Mouse (Mus musculus): ENCODE results near the gene Shank2. TPM values are rescaled to one million over a fixed set of nuclear protein-coding genes. Genes with fewer than 3 reads are reported as not detected.

Shank2 gene
- polyA plus RNA-seq, 1 experiment from 2014 or later = 0.92 TPM

DNA sequence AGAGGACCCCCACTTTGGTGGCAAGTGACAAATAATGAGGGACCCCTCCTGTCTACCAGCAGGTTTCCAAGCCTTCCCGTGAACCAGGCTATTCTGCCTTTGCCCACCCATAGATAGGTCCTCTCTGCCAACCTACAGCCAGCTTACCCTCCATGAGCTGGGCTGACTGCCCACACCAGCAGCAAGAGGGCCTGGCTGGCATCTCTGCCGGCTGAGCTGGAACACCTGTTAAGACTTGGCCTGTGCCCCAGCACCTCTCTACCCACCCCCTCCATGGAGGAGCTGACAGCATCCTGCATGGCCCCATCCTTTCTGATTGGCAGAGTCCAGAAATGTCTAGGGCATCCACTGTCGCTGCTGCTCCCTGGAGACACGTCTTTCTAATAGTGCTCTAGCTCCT is 277.0 kb downstream of the Shank2 start:
- Histone ChIP-seq H3K9me3 (ENCODE audit: low read length) (no peaks in the 10 kb centered on the region), H3K4me1 (ENCODE audit: insufficient read depth) (no peaks in the 10 kb centered on the region), H3K27me3 (ENCODE audit: insufficient read depth, low read length) (no peaks in the 10 kb centered on the region; the same call in 1 of the 2 replicates), H3K4me2 (ENCODE audit: low read depth, low read length) (no peak overlapping the region), H3K27ac (ENCODE audit: low read depth) (no peak overlapping the region), H3K4me3 (ENCODE audit: low read depth, low read length) (no peak overlapping the region), H3K9ac (replicated peaks) (no peak overlapping the region), H3K36me3 (replicated peaks; ENCODE audit: insufficient read depth, low read length) (no peaks in the 10 kb centered on the region)
- WGBS (ENCODE audit: insufficient replicate concordance) = 86% methylated on average over 4 of the region's 4 CpGs
- ATAC-seq (no peak), DNase-seq (no peak)
- TF ChIP-seq EP300 (IDR thresholded peaks at IDR 0.05; ENCODE audit: low read depth) (no peak), CTCF (IDR thresholded peaks at IDR 0.05; ENCODE audit: low read depth) (no peak)

DNA sequence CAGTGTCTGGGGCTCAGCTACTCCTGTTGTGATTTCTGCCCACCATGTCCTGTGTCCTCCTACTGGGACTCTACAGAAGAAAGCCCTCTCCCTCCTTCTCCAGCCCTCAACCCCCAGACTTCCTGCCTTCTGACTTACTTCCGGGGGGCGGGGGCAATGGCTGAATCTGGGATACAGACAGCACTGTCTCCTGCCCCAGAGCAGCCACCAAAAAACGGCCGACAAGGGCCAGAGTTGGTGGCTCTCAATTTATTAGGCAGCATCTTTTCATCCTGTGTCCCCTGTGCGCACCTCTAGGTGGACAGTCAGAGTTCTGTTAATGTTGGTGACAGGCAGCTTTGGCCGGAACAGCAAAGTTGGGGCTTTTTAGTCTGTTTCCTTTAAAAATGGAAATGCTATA is 282.0 kb downstream of the Shank2 start:
- Histone ChIP-seq H3K9ac (replicated peaks) (no peak overlapping the region), H3K4me3 (ENCODE audit: low read depth, low read length) (no peak overlapping the region)
- WGBS (ENCODE audit: insufficient replicate concordance) = 22% methylated on average over 6 of the region's 6 CpGs

DNA sequence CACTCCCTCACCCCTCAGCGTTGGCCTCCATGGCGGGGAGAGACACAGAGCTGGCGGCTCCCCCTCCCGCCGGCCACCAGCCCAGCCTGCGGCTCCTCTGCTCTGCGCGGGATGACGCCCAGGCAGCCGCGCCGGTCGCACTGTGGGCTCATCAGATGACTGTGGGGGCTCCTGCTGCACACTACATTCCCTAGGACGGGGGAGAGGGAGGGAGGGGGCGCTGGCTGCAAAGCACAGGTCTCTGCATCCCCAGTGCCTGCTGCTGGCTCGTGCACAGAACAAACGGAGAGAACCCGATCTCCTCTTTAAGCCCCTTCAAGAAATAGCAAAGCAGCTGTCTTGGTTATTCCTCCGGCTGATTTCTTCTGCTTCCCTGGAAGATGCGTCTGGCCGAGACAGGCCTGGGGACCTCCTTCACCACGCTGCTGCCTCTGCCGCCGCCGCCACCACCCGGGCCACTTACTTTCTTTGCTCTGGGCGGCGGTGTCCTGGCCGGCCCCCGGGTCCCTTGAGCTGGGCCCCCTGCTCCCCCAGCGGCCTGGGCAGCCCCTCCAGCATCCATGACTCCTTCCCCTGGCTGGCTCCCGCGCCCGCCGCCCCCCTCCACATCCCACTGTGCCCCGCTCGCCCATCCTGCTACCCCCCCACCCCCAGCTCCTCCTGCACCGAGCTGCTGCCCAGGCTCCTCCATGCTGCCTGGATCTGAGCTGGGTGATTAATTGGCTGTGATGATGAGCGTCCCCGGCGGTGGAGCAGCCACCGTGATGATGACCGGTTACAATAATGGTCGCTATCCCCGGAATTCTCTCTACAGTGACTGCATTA is 282.7 kb downstream of the Shank2 start:
- H3K4me2 ChIP-seq (ENCODE audit: low read depth, low read length) = peak overlapping the region; percentile 42
- no peak overlapping the region for H3K9ac ChIP-seq (replicated peaks)
- H3K9me3 ChIP-seq (ENCODE audit: low read length) = no peaks in the 10 kb centered on the region
- 9% methylated on average over 39 of the region's 45 CpGs for WGBS (ENCODE audit: insufficient replicate concordance)
- H3K4me3 ChIP-seq (ENCODE audit: low read depth, low read length) = no peak overlapping the region
- no peaks in the 10 kb centered on the region for H3K4me1 ChIP-seq (ENCODE audit: insufficient read depth)
- ATAC-seq (no peak), DNase-seq (no peak)
- H3K36me3 ChIP-seq (replicated peaks; ENCODE audit: insufficient read depth, low read length) = no peaks in the 10 kb centered on the region
- TF ChIP-seq CTCF (IDR thresholded peaks at IDR 0.05; ENCODE audit: low read depth) (no peak), EP300 (IDR thresholded peaks at IDR 0.05; ENCODE audit: low read depth) (no peak)
- H3K27me3 ChIP-seq (ENCODE audit: insufficient read depth, low read length) = peaks cover 4% of the 10 kb centered on the region; the same call in 1 of the 2 replicates
- H3K27ac ChIP-seq (ENCODE audit: low read depth) = no peak overlapping the region

More for the DNA sequence above, 282.0 kb downstream of the Shank2 start:
- no peaks in the 10 kb centered on the region for H3K4me1 ChIP-seq (ENCODE audit: insufficient read depth)
- peaks cover 4% of the 10 kb centered on the region; the same call in 1 of the 2 replicates for H3K27me3 ChIP-seq (ENCODE audit: insufficient read depth, low read length)
- H3K4me2 ChIP-seq (ENCODE audit: low read depth, low read length) = 0 out of 2 replicates have a peak overlapping the region, but pooled peaks have one; percentile 42
- DNase-seq (no peak), ATAC-seq (no peak)
- TF ChIP-seq EP300 (IDR thresholded peaks at IDR 0.05; ENCODE audit: low read depth) = no peak
- no peak for TF ChIP-seq CTCF (IDR thresholded peaks at IDR 0.05; ENCODE audit: low read depth)
- no peak overlapping the region for H3K27ac ChIP-seq (ENCODE audit: low read depth)
- H3K36me3 ChIP-seq (replicated peaks; ENCODE audit: insufficient read depth, low read length) = no peaks in the 10 kb centered on the region
- H3K9me3 ChIP-seq (ENCODE audit: low read length) = no peaks in the 10 kb centered on the region

DNA sequence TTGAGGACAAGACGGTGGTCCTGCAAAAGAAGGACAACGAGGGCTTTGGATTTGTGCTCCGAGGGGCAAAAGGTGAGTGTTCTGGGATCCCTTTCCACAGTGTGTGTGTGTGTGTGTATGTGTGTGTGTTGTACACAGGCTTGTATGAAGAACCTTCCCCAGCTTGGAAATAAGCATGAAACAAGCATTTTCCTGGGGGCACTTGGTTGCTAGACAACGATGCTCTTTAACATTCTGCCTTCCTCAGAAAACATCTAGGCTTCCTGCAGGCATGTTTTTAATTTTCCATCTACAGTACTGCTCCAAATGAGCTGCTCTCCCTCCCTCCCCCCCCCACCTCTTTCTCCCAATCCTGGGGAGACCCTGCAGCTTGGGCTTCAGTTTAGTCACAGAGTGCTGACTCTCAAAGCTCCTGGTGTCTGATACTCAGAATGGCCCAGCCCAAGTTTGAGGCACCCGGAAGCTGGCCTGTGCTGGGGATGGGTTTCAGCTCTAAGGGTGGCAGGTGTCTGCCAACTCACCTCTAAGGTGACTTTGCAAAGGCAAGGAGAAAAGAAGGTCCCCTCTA is 283.4 kb downstream of the Shank2 start:
- Histone ChIP-seq H3K4me3 (ENCODE audit: low read depth, low read length) (no peak overlapping the region), H3K4me2 (ENCODE audit: low read depth, low read length) (no peak overlapping the region), H3K36me3 (replicated peaks; ENCODE audit: insufficient read depth, low read length) (no peaks in the 10 kb centered on the region), H3K27ac (ENCODE audit: low read depth) (no peak overlapping the region), H3K9me3 (ENCODE audit: low read length) (no peaks in the 10 kb centered on the region), H3K27me3 (ENCODE audit: insufficient read depth, low read length) (peaks cover 4% of the 10 kb centered on the region; the same call in 1 of the 2 replicates), H3K4me1 (ENCODE audit: insufficient read depth) (no peaks in the 10 kb centered on the region), H3K9ac (replicated peaks) (no peak overlapping the region)
- 47% methylated on average over 5 of the region's 5 CpGs for WGBS (ENCODE audit: insufficient replicate concordance)
- no peak for TF ChIP-seq EP300 (IDR thresholded peaks at IDR 0.05; ENCODE audit: low read depth)
- no peak for TF ChIP-seq CTCF (IDR thresholded peaks at IDR 0.05; ENCODE audit: low read depth)
- no peak for DNase-seq
- no peak for ATAC-seq

DNA sequence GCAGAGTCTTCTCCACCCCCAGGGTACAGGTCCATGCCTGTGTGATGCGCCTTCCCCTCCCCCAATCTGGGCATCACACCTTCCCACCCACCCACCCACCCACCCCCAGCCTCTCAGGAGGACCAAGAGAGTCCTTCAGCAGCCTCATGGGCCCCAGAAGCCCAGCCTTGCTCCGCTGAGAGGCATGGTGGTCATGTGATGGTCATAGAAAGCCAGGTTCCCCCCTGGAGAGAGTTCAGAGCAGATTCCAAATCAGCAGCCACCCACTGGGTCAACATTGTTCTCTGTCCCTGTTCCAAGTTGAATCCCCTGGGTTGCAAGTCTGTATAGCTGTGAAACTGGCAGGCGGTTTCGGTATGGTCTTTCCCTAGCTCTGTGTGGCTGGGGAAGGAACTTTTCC is 284.2 kb downstream of the Shank2 start:
- WGBS (ENCODE audit: insufficient replicate concordance) = 75% methylated on average over 4 of the region's 4 CpGs
- ATAC-seq = no peak
- Histone ChIP-seq H3K9ac (replicated peaks) (no peak overlapping the region), H3K4me1 (ENCODE audit: insufficient read depth) (no peaks in the 10 kb centered on the region), H3K4me3 (ENCODE audit: low read depth, low read length) (no peak overlapping the region), H3K36me3 (replicated peaks; ENCODE audit: insufficient read depth, low read length) (no peaks in the 10 kb centered on the region), H3K4me2 (ENCODE audit: low read depth, low read length) (no peak overlapping the region), H3K27me3 (ENCODE audit: insufficient read depth, low read length) (peaks cover 4% of the 10 kb centered on the region; the same call in 1 of the 2 replicates), H3K9me3 (ENCODE audit: low read length) (no peaks in the 10 kb centered on the region), H3K27ac (ENCODE audit: low read depth) (no peak overlapping the region)
- TF ChIP-seq EP300 (IDR thresholded peaks at IDR 0.05; ENCODE audit: low read depth) (no peak), CTCF (IDR thresholded peaks at IDR 0.05; ENCODE audit: low read depth) (no peak)
- DNase-seq = no peak

DNA sequence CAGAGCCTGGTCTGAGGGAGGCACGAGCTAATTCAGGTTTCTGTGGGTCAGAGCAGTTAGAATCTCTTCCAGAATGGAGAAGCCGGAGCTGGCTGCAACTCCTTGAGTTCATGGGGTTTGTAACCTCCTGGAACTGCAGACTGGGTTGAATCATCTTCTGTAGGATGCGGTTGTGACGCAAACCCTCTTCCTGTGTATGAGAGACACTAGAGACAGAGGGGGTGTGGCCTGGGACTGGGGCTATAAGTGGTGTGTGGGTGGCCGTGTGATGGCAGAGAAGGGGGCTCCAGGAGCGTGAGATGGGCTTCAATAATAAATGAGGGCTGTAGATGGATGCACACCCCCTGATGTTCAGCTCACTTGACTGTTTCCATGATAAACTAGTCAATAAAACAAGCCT is 286.3 kb downstream of the Shank2 start:
- 56% methylated on average over 6 of the region's 6 CpGs for WGBS (ENCODE audit: insufficient replicate concordance)
- Histone ChIP-seq H3K4me2 (ENCODE audit: low read depth, low read length) (no peak overlapping the region), H3K9ac (replicated peaks) (no peak overlapping the region), H3K4me1 (ENCODE audit: insufficient read depth) (no peaks in the 10 kb centered on the region), H3K4me3 (ENCODE audit: low read depth, low read length) (no peak overlapping the region), H3K27me3 (ENCODE audit: insufficient read depth, low read length) (peaks cover 4% of the 10 kb centered on the region; the same call in 1 of the 2 replicates), H3K36me3 (replicated peaks; ENCODE audit: insufficient read depth, low read length) (no peaks in the 10 kb centered on the region), H3K27ac (ENCODE audit: low read depth) (no peak overlapping the region), H3K9me3 (ENCODE audit: low read length) (no peaks in the 10 kb centered on the region)
- DNase-seq (no peak), ATAC-seq (no peak)
- no peak for TF ChIP-seq EP300 (IDR thresholded peaks at IDR 0.05; ENCODE audit: low read depth)
- no peak for TF ChIP-seq CTCF (IDR thresholded peaks at IDR 0.05; ENCODE audit: low read depth)

Measured in liver, postnatal 0 days (tissue).